Mouse (Mus musculus) spleen, adult 2 months (tissue): ENCODE results near the gene Dcun1d1.

Experiments
- CTCF ChIP-seq: fragments of 200-500 bp; IDR thresholded peaks from 2 replicates; pipeline ENCODE4 v1.5.1; 2011; ENCODE audit warnings: mild to moderate bottlenecking, inconsistent platforms; ENCODE audit not compliant: insufficient read depth, insufficient read length, insufficient replicate concordance; ENCODE audit errors: extremely low read depth
- POLR2A ChIP-seq: fragments of 200-500 bp; IDR thresholded peaks from 2 replicates; pipeline ENCODE4 v1.6.1; 2011; ENCODE audit warnings: low read depth, low read length, inconsistent platforms

DNA sequence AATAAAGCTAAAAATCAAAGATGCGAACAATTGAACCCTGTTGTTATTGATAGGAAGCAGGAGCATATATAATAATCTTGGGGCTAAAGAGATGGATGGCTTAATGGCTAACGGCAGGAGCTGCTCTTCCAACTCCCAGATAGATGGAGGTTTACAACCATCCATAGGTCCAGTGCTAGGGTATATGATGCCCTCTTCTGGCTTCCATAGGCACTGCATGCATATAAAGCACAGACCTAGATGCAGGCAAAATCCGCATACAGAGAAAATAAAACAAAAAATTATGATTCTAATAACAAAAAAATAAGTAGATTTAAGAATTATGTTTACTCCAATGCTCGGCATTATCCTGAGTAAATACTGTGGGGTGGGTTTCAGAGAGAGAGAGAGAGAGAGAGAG is 35.7 kb upstream of the Dcun1d1 start:
- TF ChIP-seq CTCF: peak; percentile 28; the same call in 1 of the 2 replicates
- TF ChIP-seq POLR2A: no peak
